Mouse (Mus musculus): ENCODE data around the gene Spata18. TPM values are rescaled to one million over a fixed set of nuclear protein-coding genes. Genes with fewer than 3 reads are reported as not detected.

Gene Spata18
- 1 to 10 TPM; 1.1 to 1.2 TPM for total RNA-seq (2021)
- long read RNA-seq, partial matches to known transcripts = 0 of 1 reads
- long read RNA-seq, other reads (novel, unspliced or antisense) = 1 of 1 reads

GRCm38 (mm10) chr5:73651061-73651854 lies at the start of gene Spata18:
Gene Spata18, plus strand, starts transcription at chr5:73651379.
- no peak for DNase-seq (ENCODE audit: low spot score in 2 of 2)

- DNase-seq (ENCODE audit: low spot score in 2 of 2) = no peak
Measured at GRCm38 (mm10) chr5:73602865-73603264, 48.3 kb upstream of the Spata18 start.

GRCm38 (mm10) chr5:73604542-73604941 lies 46.6 kb upstream of the Spata18 start:
- no peak for DNase-seq (ENCODE audit: low spot score in 2 of 2)

- DNase-seq (ENCODE audit: low spot score in 2 of 2) = no peak
Measured at GRCm38 (mm10) chr5:73604964-73605363, 46.2 kb upstream of the Spata18 start.

- no peak for DNase-seq (ENCODE audit: low spot score in 2 of 2)
Measured at GRCm38 (mm10) chr5:73611071-73611470, 40.1 kb upstream of the Spata18 start.

- DNase-seq (ENCODE audit: low spot score in 2 of 2) = no peak
Measured at GRCm38 (mm10) chr5:73613296-73613695, 37.9 kb upstream of the Spata18 start.

GRCm38 (mm10) chr5:73615211-73615610 lies 36.0 kb upstream of the Spata18 start:
- DNase-seq (ENCODE audit: low spot score in 2 of 2) = no peak

- DNase-seq (ENCODE audit: low spot score in 2 of 2) = no peak
Measured at GRCm38 (mm10) chr5:73618969-73619368, 32.2 kb upstream of the Spata18 start.

- DNase-seq (ENCODE audit: low spot score in 2 of 2) = no peak
Measured at GRCm38 (mm10) chr5:73625505-73625904, 25.7 kb upstream of the Spata18 start.

GRCm38 (mm10) chr5:73626842-73627241 lies 24.3 kb upstream of the Spata18 start:
- DNase-seq (ENCODE audit: low spot score in 2 of 2) = no peak

GRCm38 (mm10) chr5:73627559-73627958 lies 23.6 kb upstream of the Spata18 start:
- DNase-seq (ENCODE audit: low spot score in 2 of 2) = no peak

- DNase-seq (ENCODE audit: low spot score in 2 of 2) = no peak
Measured at GRCm38 (mm10) chr5:73627991-73628390, 23.2 kb upstream of the Spata18 start.

GRCm38 (mm10) chr5:73630141-73630540 lies 21.0 kb upstream of the Spata18 start:
- DNase-seq (ENCODE audit: low spot score in 2 of 2) = no peak

- DNase-seq (ENCODE audit: low spot score in 2 of 2) = no peak
Measured at GRCm38 (mm10) chr5:73631001-73631558, 20.1 kb upstream of the Spata18 start.

GRCm38 (mm10) chr5:73632291-73632690 lies 18.9 kb upstream of the Spata18 start, which contains the start of gene Lrrc66:
Gene Lrrc66, minus strand, starts transcription at chr5:73632526.
- DNase-seq (ENCODE audit: low spot score in 2 of 2) = no peak

GRCm38 (mm10) chr5:73633141-73633540 lies 18.0 kb upstream of the Spata18 start:
- DNase-seq (ENCODE audit: low spot score in 2 of 2) = peak; percentile 59 to 90

GRCm38 (mm10) chr5:73637337-73638107 lies 13.7 kb upstream of the Spata18 start:
- peak in 1 of 2 experiments; percentile 78 for DNase-seq (ENCODE audit: low spot score in 2 of 2)

- DNase-seq (ENCODE audit: low spot score in 2 of 2) = no peak
Measured at GRCm38 (mm10) chr5:73641058-73641457, 10.1 kb upstream of the Spata18 start.

- peak in 1 of 2 experiments; percentile 50 for DNase-seq (ENCODE audit: low spot score in 2 of 2)
Measured at GRCm38 (mm10) chr5:73642091-73642490, 9.1 kb upstream of the Spata18 start.

- DNase-seq (ENCODE audit: low spot score in 2 of 2) = peak; percentile 84 to 86
Measured at GRCm38 (mm10) chr5:73647261-73647900, 3.8 kb upstream of the Spata18 start, which contains the start of gene Sgcb. Gene Sgcb, minus strand, starts transcription at chr5:73647790.

- no peak for DNase-seq (ENCODE audit: low spot score in 2 of 2)
Measured at GRCm38 (mm10) chr5:73650365-73650964, 714 bp upstream of the Spata18 start.

All from layer of hippocampus, adult 18-20 months (tissue).